Mouse (Mus musculus) CD4-positive, CD25-positive, alpha-beta regulatory T cell, adult 9 weeks (primary cell): Measurements from ENCODE around the gene Slc22a22. TPM values are rescaled to one million over a fixed set of nuclear protein-coding genes. Genes with fewer than 3 reads are reported as not detected.

Source experiments
- polyA plus RNA-seq: library from polyadenylated mRNA; unstranded; fragments of 100-300 nt; shearing (Covaris generic); gene quantifications from one replicate; pipeline ENCODE4 v1.2.1, GENCODE M21; 2017

Slc22a22 gene
- polyA plus RNA-seq: not detected

DNA sequence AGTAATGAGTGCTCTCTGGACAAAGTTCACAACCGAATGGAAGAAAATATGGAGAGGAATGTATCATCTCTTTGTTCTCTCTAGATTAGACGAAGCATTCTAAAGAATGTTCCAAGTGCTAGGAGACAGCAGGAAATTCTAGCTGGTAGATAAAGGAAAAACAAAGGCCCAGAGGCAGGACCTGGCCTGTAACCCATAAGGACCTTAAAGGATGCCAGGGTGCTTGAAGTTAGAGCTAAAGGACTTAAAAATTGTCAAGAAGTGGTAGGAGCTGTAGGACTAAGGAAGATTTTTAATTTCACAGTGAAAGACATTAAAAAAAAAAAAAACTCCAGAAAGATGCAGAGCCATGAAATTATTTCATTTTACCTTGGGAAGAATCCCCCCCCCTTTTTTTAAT lies at the start of gene Slc22a22:
Gene Slc22a22, minus strand, starts transcription at position 101 of the 400 bp plus-strand sequence.

